Mouse (Mus musculus) olfactory bulb, adult 2 months (tissue): ENCODE data around the gene Rad9a.

Experiments used
- CTCF ChIP-seq: fragments of 200-500 bp; IDR thresholded peaks from 2 replicates; pipeline ENCODE4 v1.5.1; 2012; ENCODE audit warnings: low read depth, mild to moderate bottlenecking, low read length, moderate library complexity; ENCODE audit not compliant: insufficient read depth
- POLR2A ChIP-seq: fragments of 200-500 bp; IDR thresholded peaks from 2 replicates; pipeline ENCODE4 v1.6.1; 2012; ENCODE audit warnings: mild to moderate bottlenecking, low read depth, low read length, moderate library complexity; ENCODE audit not compliant: insufficient read depth

DNA sequence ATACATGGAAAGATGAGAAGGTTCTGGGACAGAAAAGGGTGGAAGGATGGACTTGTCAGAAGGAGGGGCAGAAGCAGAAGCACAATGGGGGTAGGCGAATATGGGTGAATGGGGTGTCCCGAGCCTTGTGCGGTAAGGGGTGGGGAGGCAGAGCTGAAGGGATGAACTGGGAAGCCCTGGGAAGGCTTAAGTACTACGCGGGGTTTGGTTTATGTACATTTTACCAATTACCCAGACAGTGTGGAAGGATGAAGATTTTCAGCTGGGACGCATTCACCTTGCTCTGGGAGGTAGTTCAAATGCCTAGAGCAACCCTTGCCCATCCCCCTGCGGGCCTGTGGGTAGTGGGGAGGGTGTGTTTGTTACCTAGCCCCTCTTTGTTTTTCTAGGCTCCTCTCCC is 687 bp upstream of the Rad9a start:
- TF ChIP-seq POLR2A (no peak), CTCF (no peak)
